Mouse (Mus musculus) central nervous system, embryonic 18 days (tissue): ENCODE results near the gene Polr1d. TPM values are rescaled to one million over a fixed set of nuclear protein-coding genes. Genes with fewer than 3 reads are reported as not detected.

Experiments used
- polyA plus RNA-seq: library from polyadenylated mRNA; depleted of rRNA; stranded (reverse); fragments of >200 nt; gene quantifications from 2 replicates; pipeline ENCODE4 v1.2.3, GENCODE M21; 2012; rRNA removed

Polr1d gene
- polyA plus RNA-seq, result 103 and 104 TPM in 2 replicates

DNA sequence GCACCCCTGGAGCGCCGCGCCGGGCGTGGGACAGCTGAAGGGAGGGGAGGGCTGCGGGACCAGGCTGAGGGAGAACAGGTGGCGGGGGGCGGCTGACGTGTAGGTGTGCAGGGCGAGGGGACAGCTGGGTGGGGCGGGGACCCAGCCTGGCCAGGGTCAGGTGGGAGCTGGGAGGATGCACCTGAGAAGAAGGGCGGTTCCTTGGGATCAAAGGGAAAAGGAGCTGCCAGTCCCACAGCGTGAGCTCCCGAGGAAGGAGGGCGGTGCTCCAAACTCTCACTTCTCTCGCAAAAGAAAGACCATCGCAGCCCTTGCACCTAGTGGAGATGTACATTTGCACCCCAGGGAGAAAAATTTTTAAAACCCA, at the start of gene Polr1d:
TSS of gene Polr1d (plus strand) at position 252 of the 367 bp plus-strand sequence.

GRCm38 (mm10) chr5:147076026-147076798, 638 bp upstream of the Polr1d start, which contains the start of gene Lnx2:
TSS of gene Lnx2 (minus strand) at chr5:147076586.

Other genes starting within 250 kb of the Polr1d start
- 422 and 424 TPM in 2 replicates for gene Rpl21, start 244.2 kb upstream of the Polr1d start, polyA plus RNA-seq
- gene Rasl11a, start 232.0 kb upstream of the Polr1d start, polyA plus RNA-seq, result 5.5 and 7.1 TPM in 2 replicates
- gene Gtf3a, start 128.4 kb upstream of the Polr1d start, polyA plus RNA-seq, result 86.0 and 92.1 TPM in 2 replicates
- gene Mtif3, start 113.2 kb upstream of the Polr1d start, polyA plus RNA-seq, result 19.9 and 23.2 TPM in 2 replicates
- 6.7 and 7.2 TPM in 2 replicates for gene Lnx2, start 464 bp upstream of the Polr1d start, polyA plus RNA-seq
- 2.5 and 2.8 TPM in 2 replicates for gene Gsx1, start 111.6 kb downstream of the Polr1d start, polyA plus RNA-seq
- gene Pdx1, start 192.9 kb downstream of the Polr1d start, polyA plus RNA-seq, result not detected in 2 replicates
- not detected in 2 replicates for gene Cdx2, start 230.2 kb downstream of the Polr1d start, polyA plus RNA-seq
- gene Urad, start 245.4 kb downstream of the Polr1d start, polyA plus RNA-seq, result not detected in 2 replicates